Mouse (Mus musculus) embryonic fibroblast, embryonic 13.5 days (primary cell): ENCODE measurements around the gene Ccnb2.

ENCODE experiments used
- CTCF ChIP-seq: IDR thresholded peaks from 2 replicates; pipeline ENCODE4 v1.5.1; 2011; ENCODE audit warnings: mild to moderate bottlenecking, control low read depth, low read length, moderate library complexity, borderline replicate concordance; ENCODE audit not compliant: insufficient read depth
- POLR2A ChIP-seq: IDR thresholded peaks from 2 replicates; pipeline ENCODE4 v1.6.1; 2011; ENCODE audit warnings: low read depth, mild to moderate bottlenecking, control low read depth, low read length, moderate library complexity

- TF ChIP-seq POLR2A (no peak), CTCF (no peak)
Observed at GRCm38 (mm10) chr9:70387410-70388119, 33.8 kb downstream of the Ccnb2 start.
